Mouse (Mus musculus): ENCODE measurements at regions not wholly inside any gene's neighbourhood (a gene's known extent, or its start where the extent isn't known, plus 50 kb on each side); places are given as distances from the start of the nearest gene placed in this dataset.

DNA sequence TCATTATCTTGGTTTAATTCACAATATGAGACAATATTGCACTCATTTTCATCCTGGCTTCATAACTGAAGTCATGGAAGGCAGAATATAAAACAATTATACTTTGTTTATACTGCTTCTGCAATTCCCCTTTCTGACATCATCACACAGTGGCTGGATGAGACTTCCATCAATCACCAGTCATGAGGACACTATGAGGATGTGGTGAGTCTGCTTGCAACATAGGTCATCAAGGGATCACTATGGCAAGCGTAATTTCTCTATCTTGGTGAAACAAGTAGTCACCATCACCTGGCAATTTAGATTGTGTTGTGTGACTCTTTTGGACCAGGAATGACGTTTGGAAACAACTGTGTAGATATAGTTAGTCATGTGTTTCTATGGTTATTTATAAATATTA is 134.6 kb downstream of the Hao1 start:
- no peak for DNase-seq

DNA sequence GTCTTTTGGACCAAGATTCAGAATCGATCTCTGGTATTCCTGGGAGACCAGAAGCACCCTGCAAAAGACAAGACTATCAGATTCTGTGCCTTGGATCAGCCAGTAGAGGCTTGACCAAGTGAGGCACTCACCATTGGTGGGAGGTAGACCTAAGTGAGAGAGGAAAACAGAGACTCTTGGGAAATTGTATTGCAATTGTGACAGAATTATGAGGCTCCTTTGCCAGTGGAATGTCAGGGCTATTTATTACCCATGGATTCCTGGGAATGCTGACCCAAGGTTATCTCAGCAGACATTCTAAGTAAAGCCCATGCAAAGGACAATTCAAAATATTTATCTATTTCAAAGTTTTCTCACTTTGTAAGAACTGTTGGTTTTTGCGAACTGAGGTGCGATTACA is 154.6 kb downstream of the Hao1 start:
- DNase-seq = peak; percentile 67

DNA sequence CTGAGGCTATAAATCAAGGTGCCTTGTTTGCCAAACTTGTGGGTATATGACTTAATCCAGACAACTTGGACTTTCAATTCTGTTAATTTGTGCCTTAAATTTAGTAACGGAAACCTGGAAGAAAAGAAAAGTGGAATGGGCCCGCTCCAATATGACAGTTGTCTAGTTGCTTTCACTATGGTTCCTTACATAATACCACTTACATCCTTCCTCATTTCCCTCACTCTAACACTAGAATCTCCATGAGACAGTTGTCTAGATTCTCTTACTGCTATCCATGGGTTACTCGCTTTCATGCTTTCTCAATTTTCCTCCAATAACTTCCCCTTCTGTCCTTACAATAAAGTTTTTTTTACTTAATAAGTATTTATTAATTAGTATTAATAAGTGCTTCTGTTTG is 160.7 kb downstream of the Hao1 start:
- no peak for DNase-seq

DNA sequence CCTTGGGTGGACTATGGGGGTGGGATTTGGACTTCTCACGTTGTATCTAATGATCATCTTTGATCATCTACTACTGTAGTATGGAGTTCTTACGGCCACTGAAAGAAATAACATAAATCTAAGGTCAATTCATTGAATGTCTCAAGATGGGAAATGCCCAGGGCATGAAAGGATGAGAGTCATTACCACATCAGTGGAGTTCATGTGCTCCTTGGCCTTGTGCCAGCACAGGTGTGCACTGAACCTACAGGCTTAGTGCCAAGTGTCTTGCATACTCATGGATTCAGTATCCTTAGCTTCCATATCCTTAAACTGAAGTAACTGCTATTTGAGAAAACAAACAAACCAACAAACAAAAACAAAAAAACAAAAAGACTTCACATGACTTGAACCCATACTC is 179.1 kb downstream of the Hao1 start:
- DNase-seq = peak; percentile 67

DNA sequence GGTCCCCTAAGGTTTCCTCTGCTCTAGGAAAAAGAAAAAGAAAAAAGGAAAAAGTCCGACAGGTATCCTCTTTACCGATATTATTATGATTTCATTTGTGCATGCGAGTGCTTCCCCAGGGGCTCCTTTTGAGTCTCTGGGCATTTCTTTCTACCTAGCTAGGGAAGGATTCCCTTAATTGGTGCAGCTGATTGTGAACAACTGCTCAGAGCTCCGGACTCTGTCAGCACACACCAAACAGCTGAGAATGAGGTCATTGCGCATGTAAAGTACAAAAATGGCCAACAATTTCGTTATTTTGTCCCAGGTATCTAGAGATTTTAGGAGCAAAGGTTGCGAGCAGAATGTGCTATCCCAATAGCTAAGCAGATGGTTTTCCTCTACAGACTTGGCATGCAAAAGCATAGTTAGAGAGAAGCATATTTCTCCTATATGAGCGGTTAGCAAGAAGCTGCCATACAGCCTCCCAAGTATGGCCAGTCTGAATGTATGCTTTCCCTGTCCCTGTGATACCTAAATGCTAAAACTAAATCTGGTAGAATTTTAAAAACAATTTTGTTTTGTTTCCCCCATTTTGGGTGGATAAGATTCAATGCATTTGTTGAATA is 203.2 kb downstream of the Hao1 start:
- no peak for DNase-seq

DNA sequence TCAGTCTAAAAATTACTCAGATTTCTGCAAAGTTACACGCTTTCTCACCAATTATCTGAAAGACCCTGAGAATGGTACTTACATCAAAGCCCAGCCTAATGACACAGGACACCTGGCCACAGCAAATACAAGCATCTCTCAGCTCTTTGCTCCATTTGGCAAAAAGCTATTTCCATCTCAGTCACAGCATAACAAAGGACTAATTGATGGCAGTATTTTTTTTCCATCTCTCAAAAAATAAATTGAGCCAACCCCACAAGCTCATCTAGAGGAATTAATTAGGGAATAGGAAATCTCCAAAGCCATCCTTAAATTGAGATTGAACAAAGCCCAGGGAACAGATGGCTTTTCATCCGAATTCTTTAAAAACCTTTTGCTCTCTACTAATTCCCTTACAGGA is 203.7 kb downstream of the Hao1 start:
- no peak for DNase-seq

DNA sequence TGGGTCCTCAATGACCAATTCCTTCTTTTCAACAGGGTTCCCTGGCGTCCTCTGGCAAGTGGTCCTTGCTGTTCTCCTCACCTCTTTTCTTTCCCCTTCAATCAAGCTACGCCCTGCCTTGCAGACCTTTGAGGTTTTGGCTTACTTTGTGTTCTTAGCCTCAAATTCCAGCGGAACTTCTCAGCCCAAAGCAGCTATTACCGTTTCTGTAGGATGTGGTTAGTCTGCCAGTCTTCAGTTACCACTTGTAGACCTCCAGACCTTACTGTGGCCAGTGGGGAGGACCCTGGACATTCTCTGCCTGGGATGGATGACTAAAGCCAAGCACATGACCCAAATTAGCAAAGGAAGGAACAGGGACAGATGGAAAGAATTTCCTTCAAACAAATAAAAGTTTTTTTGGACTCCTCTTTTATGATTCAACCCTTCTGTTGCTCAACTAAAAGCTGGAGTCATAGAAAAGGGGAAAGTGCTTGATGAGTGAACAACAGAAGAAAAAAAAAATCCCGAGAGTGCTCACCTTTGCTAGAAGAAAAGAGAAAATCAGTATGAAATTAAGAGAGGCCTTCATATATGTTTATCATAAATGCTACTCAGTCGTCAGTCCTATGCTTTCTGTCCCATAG is 211.5 kb downstream of the Hao1 start:
- DNase-seq = no peak

DNA sequence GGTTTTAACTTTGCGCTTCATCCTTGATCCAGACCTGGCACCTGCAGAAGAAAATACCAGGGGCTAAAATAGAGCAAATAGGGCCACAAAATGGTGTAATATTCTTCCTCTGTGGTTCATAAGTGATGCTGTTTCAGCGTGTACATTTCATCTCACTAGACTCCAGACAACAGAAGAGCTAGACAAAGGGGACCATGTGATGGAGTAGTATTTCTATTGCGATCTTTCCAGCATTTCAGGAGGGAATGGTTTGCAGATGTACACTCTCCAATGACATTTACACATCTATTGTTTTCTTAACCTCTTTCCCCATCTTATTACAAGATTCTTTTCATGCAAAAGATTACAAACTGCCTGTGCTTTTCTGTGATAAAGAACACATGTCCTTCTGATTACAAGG is 246.1 kb downstream of the Hao1 start:
- DNase-seq = no peak

DNA sequence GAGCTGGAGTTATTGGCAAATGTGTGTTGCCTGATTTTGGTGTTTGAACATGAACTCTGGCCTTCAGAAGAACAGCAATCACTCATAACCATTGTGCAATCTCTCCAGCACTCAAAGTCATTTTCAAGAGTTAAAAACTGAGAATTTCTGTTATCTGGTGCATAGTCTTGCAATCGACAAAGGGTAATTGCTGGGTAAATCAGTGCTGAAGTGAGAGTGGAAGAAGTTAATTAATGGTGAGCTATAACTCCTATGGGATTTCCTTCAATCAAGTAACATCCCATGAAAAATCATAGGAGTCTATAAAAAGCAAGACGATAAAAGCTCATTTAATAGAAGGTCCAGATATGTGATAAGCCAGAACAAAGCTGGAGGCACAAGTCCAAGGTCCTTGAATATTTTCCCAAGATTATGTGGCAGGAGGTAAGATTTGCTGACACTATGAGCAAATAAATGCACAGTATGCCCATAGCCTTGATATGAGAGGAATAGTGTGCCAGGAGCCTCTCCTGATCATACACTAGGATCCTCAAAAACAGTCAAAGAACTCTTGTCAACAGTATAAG is 264.0 kb downstream of the Hao1 start:
- no peak for DNase-seq

DNA sequence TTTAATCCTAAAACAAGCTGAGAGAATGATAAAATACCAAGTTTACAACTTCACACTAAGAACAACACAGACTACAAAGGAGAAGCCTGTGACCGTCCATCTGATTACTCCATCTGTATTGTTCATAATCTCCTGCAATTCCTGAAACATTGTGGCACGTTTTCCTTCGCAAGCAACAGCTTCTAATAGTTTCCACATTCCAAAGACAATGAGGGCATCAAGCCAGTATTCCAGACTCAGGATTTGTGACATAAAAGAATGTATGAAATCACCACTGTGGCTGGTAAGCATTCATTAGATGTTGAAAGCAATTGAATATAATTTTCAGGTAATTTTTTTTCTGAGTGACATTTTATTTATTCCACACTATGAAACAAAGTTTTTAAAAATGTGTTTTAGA is 278.3 kb downstream of the Hao1 start:
- no peak for DNase-seq

DNA sequence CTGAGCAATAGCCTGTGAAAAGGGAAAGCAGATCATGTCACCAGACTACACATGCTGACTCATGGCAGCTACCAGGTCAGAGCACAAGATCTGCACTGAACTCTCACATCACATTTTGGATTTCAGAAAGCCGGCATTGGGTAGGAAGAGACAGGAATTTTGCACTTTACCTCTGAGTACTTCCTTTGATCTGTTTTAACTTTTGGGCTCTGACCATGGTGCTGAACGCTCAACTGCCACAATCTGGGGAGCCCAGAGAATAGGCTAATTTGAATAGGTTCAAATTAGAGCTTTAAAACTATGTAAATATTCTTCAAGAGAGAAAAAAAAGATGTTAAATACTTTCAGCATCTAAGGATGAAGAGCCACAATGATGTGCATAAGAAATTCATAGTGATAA is 285.7 kb downstream of the Hao1 start:
- no peak for DNase-seq
